Mouse (Mus musculus) heart, postnatal 0 days (tissue): ENCODE results near the gene Fscn2.

ENCODE experiments used
- CTCF ChIP-seq: IDR thresholded peaks from 2 replicates; pipeline ENCODE4 v1.5.1; 2016; ENCODE audit warnings: antibody characterized with exemption, control low read depth, low read depth
- EP300 ChIP-seq: IDR thresholded peaks from 2 replicates; pipeline ENCODE4 v1.6.1; 2016; ENCODE audit warnings: antibody characterized with exemption, low read depth

GRCm38 (mm10) chr11:120381157-120381556 is 19.8 kb downstream of the Fscn2 start:
- no peak for TF ChIP-seq CTCF
- no peak for TF ChIP-seq EP300
